32 mouse cellular contexts compared by ENCODE assay signal in the genomic region with DNA sequence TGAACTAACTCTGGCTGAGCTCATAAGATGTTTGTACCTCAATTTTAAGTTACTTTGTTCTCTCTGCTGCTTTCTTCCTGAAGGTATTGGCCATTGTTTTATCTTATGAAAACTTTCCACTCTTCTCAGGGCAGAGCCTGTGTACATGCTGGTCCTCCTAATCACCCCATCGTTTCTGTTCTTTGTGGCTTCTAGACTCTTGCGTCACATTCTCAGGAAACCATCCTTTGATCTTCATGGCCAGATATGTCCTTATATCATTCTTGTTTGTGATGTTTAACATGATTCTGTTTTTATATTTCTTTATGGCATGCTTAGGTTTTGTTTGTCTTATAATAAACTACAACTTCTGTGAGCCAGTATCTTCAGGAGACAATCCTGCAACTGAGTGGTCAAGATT.
"Had no signal": no experiment of that assay in that cellular context is flagged by ENCODE, and none has a peak within 500 bp of the region (broad histone marks: within the 10 kb centered on the region; RNA-seq: fewer than 3 reads in every experiment).

No protein-coding gene starts in this region.

- H3K9me3 ChIP-seq: limb, embryonic 10.5 days; limb, embryonic 12.5 days; limb, embryonic 13.5 days; limb, embryonic 15.5 days; liver, embryonic 12.5 days; liver, embryonic 13.5 days; liver, embryonic 15.5 days; lung, embryonic 15.5 days; megakaryocyte, embryonic 14.5 days; midbrain, embryonic 10.5 days; midbrain, embryonic 12.5 days; midbrain, embryonic 13.5 days; midbrain, embryonic 15.5 days; neural tube, embryonic 12.5 days; neural tube, embryonic 13.5 days had no signal

- H3K4me1 ChIP-seq: limb, embryonic 10.5 days; limb, embryonic 12.5 days; limb, embryonic 13.5 days; limb, embryonic 15.5 days; liver, embryonic 12.5 days; liver, embryonic 13.5 days; liver, embryonic 15.5 days; lung, embryonic 15.5 days; megakaryocyte, embryonic 14.5 days; midbrain, embryonic 12.5 days; midbrain, embryonic 13.5 days; midbrain, embryonic 15.5 days; neural tube, embryonic 12.5 days; neural tube, embryonic 13.5 days had no signal

- H3K4me3 ChIP-seq: limb, embryonic 10.5 days; limb, embryonic 12.5 days; limb, embryonic 13.5 days; limb, embryonic 15.5 days; liver, embryonic 12.5 days; liver, embryonic 13.5 days; liver, embryonic 15.5 days; lung, embryonic 15.5 days; megakaryocyte, embryonic 14.5 days; midbrain, embryonic 10.5 days; midbrain, embryonic 12.5 days; midbrain, embryonic 13.5 days; midbrain, embryonic 15.5 days; neural tube, embryonic 12.5 days; neural tube, embryonic 13.5 days had no signal

- H3K36me3 ChIP-seq: limb, embryonic 10.5 days; limb, embryonic 12.5 days; limb, embryonic 13.5 days; limb, embryonic 15.5 days; liver, embryonic 12.5 days; liver, embryonic 13.5 days; liver, embryonic 15.5 days; lung, embryonic 15.5 days; midbrain, embryonic 10.5 days; midbrain, embryonic 12.5 days; midbrain, embryonic 13.5 days; midbrain, embryonic 15.5 days; neural tube, embryonic 12.5 days; neural tube, embryonic 13.5 days had no signal

- H3K4me2 ChIP-seq: limb, embryonic 12.5 days; limb, embryonic 13.5 days; limb, embryonic 15.5 days; liver, embryonic 11.5 days; liver, embryonic 12.5 days; liver, embryonic 13.5 days; liver, embryonic 15.5 days; lung, embryonic 14.5 days; lung, embryonic 15.5 days; midbrain, embryonic 11.5 days; midbrain, embryonic 12.5 days; midbrain, embryonic 13.5 days; midbrain, embryonic 15.5 days; neural tube, embryonic 12.5 days; neural tube, embryonic 13.5 days had no signal

- DNase-seq: left cerebral cortex, postnatal 4 days; liver; liver, embryonic 13.5 days; liver, postnatal 0 days; lung, adult 18-20 months; lung, adult 2 months; lung, embryonic 14.5 days; lung, postnatal 10 days; lung, postnatal 14 days; lung, postnatal 36 days; lung, postnatal 4 days; midbrain, embryonic 14.5 days had no signal

- H3K27me3 ChIP-seq: limb, embryonic 12.5 days; limb, embryonic 13.5 days; limb, embryonic 15.5 days; liver, embryonic 12.5 days; liver, embryonic 13.5 days; liver, embryonic 15.5 days; lung, embryonic 15.5 days; megakaryocyte, embryonic 14.5 days; midbrain, embryonic 12.5 days; midbrain, embryonic 13.5 days; midbrain, embryonic 15.5 days; neural tube, embryonic 12.5 days; neural tube, embryonic 13.5 days had no signal

- H3K9ac ChIP-seq: limb, embryonic 12.5 days; limb, embryonic 13.5 days; limb, embryonic 15.5 days; liver, embryonic 12.5 days; liver, embryonic 13.5 days; liver, embryonic 14.5 days; liver, embryonic 15.5 days; liver, postnatal 0 days; lung, embryonic 14.5 days; lung, embryonic 15.5 days; midbrain, embryonic 12.5 days; midbrain, embryonic 13.5 days; midbrain, embryonic 15.5 days; neural tube, embryonic 12.5 days; neural tube, embryonic 13.5 days had no signal

- ATAC-seq: liver, embryonic 12.5 days; liver, postnatal 0 days; lung, postnatal 0 days; midbrain, embryonic 13.5 days; midbrain, embryonic 15.5 days; midbrain, embryonic 16.5 days had no signal

- H3K27ac ChIP-seq: limb, embryonic 10.5 days; limb, embryonic 12.5 days; limb, embryonic 13.5 days; limb, embryonic 15.5 days; liver, embryonic 12.5 days; liver, embryonic 13.5 days; liver, embryonic 14.5 days; liver, embryonic 15.5 days; lung, embryonic 15.5 days; macrophage; midbrain, embryonic 10.5 days; midbrain, embryonic 12.5 days; midbrain, embryonic 13.5 days; midbrain, embryonic 15.5 days; neural tube, embryonic 12.5 days; neural tube, embryonic 13.5 days had no signal
